Mouse (Mus musculus): ENCODE measurements around the gene Cpm.
"Not testable (repeated sequence)": the region's sequence is repeated elsewhere in the genome, so short reads cannot be mapped to it uniquely, and the experiment has no call there.

Cpm gene

GRCm38 (mm10) chr10:117606423-117606822, 22.9 kb upstream of the Cpm start:
- DNase-seq (ENCODE audit: low read depth, low spot score) = no peak

- no peak for DNase-seq (ENCODE audit: low read depth, low spot score)
These were observed 22.1 kb upstream of the Cpm start for GRCm38 (mm10) chr10:117607051-117607803.

DNA sequence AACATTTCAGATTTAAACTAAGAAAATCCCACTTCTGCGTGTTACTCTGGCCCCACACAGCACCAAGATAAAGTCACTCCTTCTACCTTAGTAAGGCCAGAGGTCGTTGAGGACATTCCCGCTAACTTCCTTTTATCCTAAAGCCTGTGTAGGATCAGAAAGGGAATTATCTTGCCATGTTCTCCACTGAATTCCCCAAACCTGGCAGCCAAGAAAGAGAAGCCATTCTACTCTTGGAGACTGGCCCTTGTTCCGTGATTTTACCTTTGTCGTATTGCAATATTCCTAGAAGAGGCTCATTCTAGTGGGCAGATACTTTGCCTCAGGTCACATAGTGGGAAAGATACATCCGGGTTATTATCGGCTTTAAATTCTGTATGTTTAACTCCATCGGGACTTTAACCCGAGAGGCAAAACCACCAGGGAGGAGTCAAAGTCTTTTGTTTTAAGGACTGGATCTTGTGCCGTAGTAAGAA, 21.5 kb upstream of the Cpm start:
- no peak for DNase-seq (ENCODE audit: low read depth, low spot score)

DNA sequence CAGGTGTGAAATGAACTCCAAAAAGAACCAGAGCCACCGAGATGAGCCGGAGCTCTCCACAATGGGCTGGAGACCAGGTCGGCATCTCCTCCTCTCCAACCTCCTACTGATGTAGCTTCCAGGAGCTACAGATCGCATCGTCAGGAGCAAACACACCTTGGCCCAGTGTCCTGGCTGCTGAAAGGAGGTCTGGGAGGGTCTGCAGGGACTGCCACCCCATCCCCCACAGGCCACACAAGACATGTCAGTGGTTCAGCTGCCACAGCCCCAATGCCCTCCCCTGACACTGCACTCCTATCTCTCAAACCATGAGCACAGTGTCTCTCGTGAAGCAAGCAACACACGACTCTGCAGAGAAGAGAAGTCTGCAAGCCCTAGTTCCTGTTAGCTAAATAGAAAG, 20.8 kb upstream of the Cpm start:
- DNase-seq (ENCODE audit: low read depth, low spot score) = no peak

GRCm38 (mm10) chr10:117608988-117609809, 20.1 kb upstream of the Cpm start:
- DNase-seq (ENCODE audit: low read depth, low spot score) = no peak

- no peak for DNase-seq (ENCODE audit: low read depth, low spot score)
These were observed 19.6 kb upstream of the Cpm start for GRCm38 (mm10) chr10:117609810-117610090.

DNA sequence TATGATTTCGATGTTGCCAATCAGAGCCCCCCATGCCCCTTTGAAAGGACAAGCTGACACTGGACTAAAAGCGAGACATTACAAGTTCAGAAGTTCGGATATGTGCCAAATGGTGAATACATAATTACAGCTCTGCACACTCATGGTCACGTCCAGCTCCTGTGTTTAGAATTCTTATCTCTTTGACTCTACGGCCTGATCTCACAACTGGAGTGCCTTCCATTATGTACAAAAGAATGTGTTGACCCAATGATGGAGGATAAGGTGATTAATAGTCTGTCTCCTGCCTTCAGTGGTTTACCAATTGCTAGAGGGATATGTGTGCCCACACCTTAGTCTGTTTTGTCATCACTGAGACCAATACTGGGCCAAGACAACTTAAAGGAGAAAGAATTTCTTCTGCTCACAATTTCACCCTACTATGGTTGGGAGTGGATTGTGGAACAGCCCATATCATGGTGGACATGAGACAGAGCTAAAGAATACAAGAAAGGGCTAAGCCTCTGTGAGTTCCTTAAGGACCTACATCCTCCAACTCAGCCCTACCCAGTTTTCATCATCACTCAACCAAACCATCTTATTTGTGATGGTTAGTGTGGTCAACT, 19.0 kb upstream of the Cpm start:
- DNase-seq (ENCODE audit: low read depth, low spot score) = no peak

- no peak for DNase-seq (ENCODE audit: low read depth, low spot score)
These were observed 18.4 kb upstream of the Cpm start for GRCm38 (mm10) chr10:117610794-117611384.

- no peak for DNase-seq (ENCODE audit: low read depth, low spot score)
These were observed 17.8 kb upstream of the Cpm start for GRCm38 (mm10) chr10:117611503-117611902.

GRCm38 (mm10) chr10:117611976-117612375, 17.3 kb upstream of the Cpm start:
- no peak for DNase-seq (ENCODE audit: low read depth, low spot score)

GRCm38 (mm10) chr10:117612621-117613584, 16.4 kb upstream of the Cpm start:
- DNase-seq (ENCODE audit: low read depth, low spot score) = no peak

- DNase-seq (ENCODE audit: low read depth, low spot score) = no peak
These were observed 15.3 kb upstream of the Cpm start for GRCm38 (mm10) chr10:117613960-117614359.

- no peak for DNase-seq (ENCODE audit: low read depth, low spot score)
These were observed 14.9 kb upstream of the Cpm start for GRCm38 (mm10) chr10:117614387-117614786.

- DNase-seq (ENCODE audit: low read depth, low spot score) = no peak
These were observed 14.1 kb upstream of the Cpm start for GRCm38 (mm10) chr10:117615239-117615638.

- DNase-seq (ENCODE audit: low read depth, low spot score) = no peak
These were observed 13.6 kb upstream of the Cpm start for GRCm38 (mm10) chr10:117615746-117616145.

DNA sequence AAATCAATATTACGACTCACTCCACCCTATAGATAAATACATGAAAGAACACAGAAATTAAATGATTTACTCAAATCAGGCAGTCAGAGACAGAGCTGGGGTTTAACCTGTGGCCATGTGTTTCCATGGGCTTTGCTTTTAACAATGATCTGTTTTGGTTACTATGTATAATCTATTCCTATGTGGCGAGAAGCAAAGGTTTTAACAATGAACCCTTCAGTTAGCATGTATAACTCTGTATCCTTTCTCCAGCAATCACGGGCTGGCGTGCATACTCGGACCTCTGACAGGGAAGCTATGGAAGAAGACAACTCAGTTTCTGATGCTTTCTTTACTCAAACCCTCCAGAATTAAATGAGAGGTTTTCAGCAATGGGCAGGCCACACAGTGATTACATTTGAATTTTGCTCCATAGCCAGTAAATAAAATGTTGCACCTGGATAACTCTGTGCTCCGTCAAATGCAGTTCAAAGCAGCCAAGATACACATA, 13.1 kb upstream of the Cpm start:
- no peak for DNase-seq (ENCODE audit: low read depth, low spot score)

- not testable (repeated sequence) for DNase-seq (ENCODE audit: low read depth, low spot score)
These were observed 12.5 kb upstream of the Cpm start for GRCm38 (mm10) chr10:117616765-117617164.

- DNase-seq (ENCODE audit: low read depth, low spot score) = no peak
These were observed 11.5 kb upstream of the Cpm start for GRCm38 (mm10) chr10:117617568-117618345.

DNA sequence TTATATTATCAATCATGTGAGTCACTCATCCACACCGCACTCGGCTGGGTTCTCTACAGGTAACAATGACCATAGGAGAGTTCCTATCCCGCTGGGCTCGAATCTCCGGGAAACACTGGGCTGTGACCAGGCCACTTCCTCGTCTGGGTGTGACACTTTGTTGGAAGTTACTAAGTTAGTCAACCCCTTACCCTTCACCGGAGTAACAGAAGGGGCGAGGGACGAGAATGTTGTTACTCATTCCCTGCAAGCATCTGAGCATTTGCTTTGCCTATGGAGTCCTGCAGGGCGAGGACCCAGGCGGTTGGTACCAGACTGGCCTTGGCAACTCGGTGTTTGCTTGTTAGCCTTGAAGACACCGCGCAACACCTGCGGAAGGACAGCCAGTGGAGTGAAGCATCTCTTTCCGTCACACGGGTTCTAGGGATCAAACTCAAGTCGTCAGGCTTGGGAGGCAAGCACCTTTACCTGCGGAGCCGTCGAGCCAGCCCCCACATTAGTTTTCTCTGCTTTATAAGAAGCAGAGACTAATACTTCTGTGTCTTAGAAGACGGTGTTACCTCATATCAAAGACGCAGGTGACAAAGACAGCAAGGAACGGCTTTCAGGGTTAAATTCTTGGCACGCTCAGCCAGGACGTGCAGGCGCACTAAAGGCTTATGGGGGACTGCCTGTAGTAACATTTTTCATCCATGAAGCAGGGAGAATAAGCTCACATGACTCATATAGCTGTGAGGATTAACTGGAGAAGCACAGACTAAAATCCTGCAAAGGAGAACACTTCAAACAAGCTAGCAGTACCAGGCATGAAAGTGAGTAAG, 10.0 kb upstream of the Cpm start:
- no peak for DNase-seq (ENCODE audit: low read depth, low spot score)

Data from mesoderm, embryonic 11.5 days (tissue).